Mouse (Mus musculus) CH12.LX (cell line): Measurements from ENCODE around the gene Eif3c. TPM values are rescaled to one million over a fixed set of nuclear protein-coding genes. Genes with fewer than 3 reads are reported as not detected.

Experiments used
- DNase-seq: peaks from one replicate; pipeline ENCODE4 v3.0.0-alpha.2; 2013; ENCODE audit errors: extremely low read depth
- H3K27ac ChIP-seq: 2 replicates; pipeline ENCODE4 v1.5.1; 2012; ENCODE audit warnings: low read depth, mild to moderate bottlenecking, control low read depth, moderate library complexity; ENCODE audit not compliant: insufficient read depth
- H3K27me3 ChIP-seq: replicated peaks from 2 replicates; pipeline ENCODE3; 2012; ENCODE audit warnings: inconsistent platforms
- H3K36me3 ChIP-seq, 2 experiments: replicated peaks in 1 of 2; 2 replicates each; pipeline versions ENCODE3 to v1.6.1; 2012; ENCODE audit warnings: inconsistent platforms in 1 of 2, low read length in 1 of 2, mild to moderate bottlenecking in 1 of 2, mixed read lengths in 1 of 2, moderate library complexity in 1 of 2; ENCODE audit not compliant: control insufficient read depth in 1 of 2, insufficient read depth in 1 of 2
- H3K4me1 ChIP-seq, 2 experiments: 2 replicates each; pipeline ENCODE4 v1.6.1; 2012; ENCODE audit warnings: inconsistent platforms in 1 of 2, moderate library complexity in 1 of 2; ENCODE audit not compliant: insufficient read depth in 2 of 2, control insufficient read depth in 1 of 2
- H3K4me2 ChIP-seq: 2 replicates; pipeline ENCODE4 v1.6.1; 2012; ENCODE audit warnings: low read depth, mild to moderate bottlenecking, control low read depth; ENCODE audit not compliant: poor library complexity, insufficient read depth, severe bottlenecking
- H3K4me3 ChIP-seq, 3 experiments: fragments of 150-350 bp in 1 of 3; sonication (generic) in 1 of 3; replicated peaks in 1 of 3; 2 replicates each; pipeline versions ENCODE3 to v1.5.1; 2011 to 2012; ENCODE audit warnings: low read depth in 2 of 3, low read length in 2 of 3, mild to moderate bottlenecking in 2 of 3, moderate library complexity in 2 of 3, control low read depth in 1 of 3, improper control_type of control experiment in 1 of 3, inconsistent platforms in 1 of 3, mixed read lengths in 1 of 3; ENCODE audit not compliant: poor library complexity in 1 of 3
- H3K79me2 ChIP-seq: replicated peaks from 2 replicates; pipeline ENCODE4 v1.6.1; 2012; ENCODE audit warnings: mild to moderate bottlenecking, moderate library complexity; ENCODE audit not compliant: control insufficient read depth, poor library complexity, insufficient read depth, severe bottlenecking; ENCODE audit errors: extremely low read depth
- H3K9ac ChIP-seq: 2 replicates; pipeline ENCODE4 v1.6.1; 2012; ENCODE audit warnings: low read depth, mild to moderate bottlenecking, control low read depth, moderate library complexity; ENCODE audit not compliant: insufficient read depth
- H3K9me3 ChIP-seq: replicated peaks from 2 replicates; pipeline ENCODE3; 2012; ENCODE audit warnings: low read length, inconsistent platforms, mixed read lengths
- CHD1 ChIP-seq: IDR thresholded peaks from 2 replicates; pipeline ENCODE4 v1.6.1; 2012; ENCODE audit warnings: low read depth, low read length, improper control_type of control experiment, inconsistent platforms
- EP300 ChIP-seq: IDR thresholded peaks from 2 replicates; pipeline ENCODE4 v1.6.1; 2011; ENCODE audit warnings: low read length, improper control_type of control experiment
- IRF4 ChIP-seq: IDR thresholded peaks from 2 replicates; pipeline ENCODE4 v1.6.1; 2014; ENCODE audit warnings: low read depth, mild to moderate bottlenecking, inconsistent platforms, low read length, improper control_type of control experiment
- KAT2A ChIP-seq: IDR thresholded peaks from 2 replicates; pipeline ENCODE4 v1.6.1; 2012; ENCODE audit warnings: low read length, improper control_type of control experiment, inconsistent platforms; ENCODE audit not compliant: insufficient replicate concordance
- MXI1 ChIP-seq: IDR thresholded peaks from 2 replicates; pipeline ENCODE4 v1.6.1; 2011; ENCODE audit warnings: mild to moderate bottlenecking, low read depth, low read length, improper control_type of control experiment
- PAX5 ChIP-seq: IDR thresholded peaks from 2 replicates; pipeline ENCODE4 v1.6.1; 2012; ENCODE audit warnings: low read length, inconsistent platforms, mixed read lengths
- POLR2A ChIP-seq: IDR thresholded peaks from 2 replicates; pipeline ENCODE4 v1.6.1; 2011; ENCODE audit warnings: low read depth, mild to moderate bottlenecking, improper control_type of control experiment, low read length
- RAD21 ChIP-seq: IDR thresholded peaks from 2 replicates; pipeline ENCODE4 v1.6.1; 2011; ENCODE audit warnings: low read depth, mild to moderate bottlenecking, low read length, improper control_type of control experiment, moderate library complexity
- RCOR1 ChIP-seq: conservative IDR thresholded peaks from 2 replicates; pipeline ENCODE4 v1.6.1; 2012; ENCODE audit warnings: low read depth, mild to moderate bottlenecking, inconsistent platforms, low read length, improper control_type of control experiment
- SIN3A ChIP-seq: IDR thresholded peaks from 2 replicates; pipeline ENCODE4 v1.6.1; 2012; ENCODE audit warnings: low read length, improper control_type of control experiment, inconsistent platforms
- SMC3 ChIP-seq: IDR thresholded peaks from 2 replicates; pipeline ENCODE4 v1.6.1; 2011; ENCODE audit warnings: low read depth, low read length, improper control_type of control experiment
- TBP ChIP-seq: conservative IDR thresholded peaks from 2 replicates; pipeline ENCODE4 v1.6.1; 2011; ENCODE audit warnings: low read depth, low read length, improper control_type of control experiment
- dilution Hi-C: fragments of 300-500 bp; cut with MboI; formaldehyde crosslinking; loops from 2 replicates; pipeline ENCODE4 v1.14.3; 2020; ENCODE audit warnings: low sequenced_read_pairs; ENCODE audit not compliant: extremely low pct_unique_long_range_greater_than_20kb, extremely low pct_ligation_motif_present
- in situ Hi-C: fragments of 300-500 bp; cut with MboI; formaldehyde crosslinking; loops from 3 replicates; pipeline ENCODE4 v1.14.3; 2019; ENCODE audit warnings: low sequenced_read_pairs, low pct_ligation_motif_present, low pct_unique_long_range_greater_than_20kb, mixed read lengths
- polyA plus RNA-seq: library from polyadenylated mRNA; unstranded; fragments of >175 nt; gene quantifications from 2 replicates; pipeline ENCODE4 v1.2.1, GENCODE M21; 2012; ENCODE audit warnings: low read depth; ENCODE audit not compliant: insufficient read length
- total RNA-seq, 2 experiments: library from RNA; depleted of rRNA; stranded (reverse); fragments of 300-350 nt in 1 of 2; fragments of >200 nt in 1 of 2; gene quantifications; 2 replicates each; pipeline ENCODE4 v1.2.3; 2012 to 2014

Eif3c gene
- total and polyA plus RNA-seq, 3 experiments: 202 to 348 (median 276) TPM

- no peak overlapping the region for H3K4me2 ChIP-seq
- no peak for TF ChIP-seq PAX5
- TF ChIP-seq, all 38 proteins: peak for 0
- no peak overlapping the region for H3K9ac ChIP-seq
- in situ Hi-C loops (no loop called here), dilution Hi-C loops (no loop called here)
- peaks cover 76 to 83% of the 10 kb centered on the region in 2 experiments for H3K36me3 ChIP-seq
- H3K79me2 ChIP-seq: peaks cover 45% of the 10 kb centered on the region
- H3K27me3 ChIP-seq: no peaks in the 10 kb centered on the region
- H3K9me3 ChIP-seq: no peaks in the 10 kb centered on the region
- H3K27ac ChIP-seq: no peak overlapping the region
- peaks cover 8 to 65% of the 10 kb centered on the region in 2 experiments for H3K4me1 ChIP-seq
- no peak overlapping the region for H3K4me3 ChIP-seq
- no peak for DNase-seq
These were observed 68.2 kb downstream of the Eif3c start for GRCm38 (mm10) chr7:126497966-126498365.

GRCm38 (mm10) chr7:126496475-126496874 lies 69.7 kb downstream of the Eif3c start:
- dilution Hi-C loops (no loop called here), in situ Hi-C loops (no loop called here)
- H3K79me2 ChIP-seq: peaks cover 42% of the 10 kb centered on the region
- no peak overlapping the region for H3K9ac ChIP-seq
- H3K4me1 ChIP-seq: peaks cover 13 to 76% of the 10 kb centered on the region in 2 experiments
- H3K9me3 ChIP-seq: no peaks in the 10 kb centered on the region
- H3K36me3 ChIP-seq: peaks cover 87 to 97% of the 10 kb centered on the region in 2 experiments
- H3K4me2 ChIP-seq: no peak overlapping the region
- TF ChIP-seq SMC3 (no peak), POLR2A (no peak), TBP (no peak), PAX5 (no peak), IRF4 (no peak), RAD21 (no peak), CHD1 (no peak), EP300 (no peak), KAT2A (no peak), RCOR1 (no peak), MXI1 (no peak), SIN3A (no peak)
- no peak overlapping the region for H3K27ac ChIP-seq
- no peak for DNase-seq
- H3K4me3 ChIP-seq: no peak overlapping the region
- H3K27me3 ChIP-seq: no peaks in the 10 kb centered on the region

Other genes with a start within 250 kb of the Eif3c start
Only the 20 nearest of the 24 such genes appear.
- gene Lat, start 196.8 kb downstream of the Eif3c start, total RNA-seq (2012; rRNA removed): 0.42 TPM in 2 replicates
- 0.55 TPM in 1 of 2 replicates, not detected in the other for gene Lat, start 196.8 kb downstream of the Eif3c start, total RNA-seq (2014; rRNA removed)
- gene Lat, start 196.8 kb downstream of the Eif3c start, polyA plus RNA-seq: 1.1 and 1.2 TPM in 2 replicates
- gene Spns1, start 189.0 kb downstream of the Eif3c start, total RNA-seq (2012; rRNA removed): 38.4 and 42.6 TPM in 2 replicates
- 36.4 and 45.3 TPM in 2 replicates for gene Spns1, start 189.0 kb downstream of the Eif3c start, total RNA-seq (2014; rRNA removed)
- gene Spns1, start 189.0 kb downstream of the Eif3c start, polyA plus RNA-seq: 37.8 and 61.7 TPM in 2 replicates
- 7.8 and 8.8 TPM in 2 replicates for gene Nfatc2ip, start 169.7 kb downstream of the Eif3c start, total RNA-seq (2012; rRNA removed)
- gene Nfatc2ip, start 169.7 kb downstream of the Eif3c start, total RNA-seq (2014; rRNA removed): 15.0 and 16.8 TPM in 2 replicates
- gene Nfatc2ip, start 169.7 kb downstream of the Eif3c start, polyA plus RNA-seq: 13.0 and 13.9 TPM in 2 replicates
- gene Cd19, start 151.5 kb downstream of the Eif3c start, total RNA-seq (2012; rRNA removed): 132 and 143 TPM in 2 replicates
- gene Cd19, start 151.5 kb downstream of the Eif3c start, total RNA-seq (2014; rRNA removed): 139 and 141 TPM in 2 replicates
- 199 and 234 TPM in 2 replicates for gene Cd19, start 151.5 kb downstream of the Eif3c start, polyA plus RNA-seq
- gene Rabep2, start 137.7 kb downstream of the Eif3c start, total RNA-seq (2012; rRNA removed): 38.5 and 40.3 TPM in 2 replicates
- 35.7 and 42.6 TPM in 2 replicates for gene Rabep2, start 137.7 kb downstream of the Eif3c start, total RNA-seq (2014; rRNA removed)
- gene Rabep2, start 137.7 kb downstream of the Eif3c start, polyA plus RNA-seq: 33.7 and 36.6 TPM in 2 replicates
- 0.25 and 0.38 TPM in 2 replicates for gene Atp2a1, start 103.3 kb downstream of the Eif3c start, total RNA-seq (2012; rRNA removed)
- gene Atp2a1, start 103.3 kb downstream of the Eif3c start, total RNA-seq (2014; rRNA removed): not detected in 2 replicates
- 0.74 and 0.75 TPM in 2 replicates for gene Atp2a1, start 103.3 kb downstream of the Eif3c start, polyA plus RNA-seq
- gene Sh2b1, start 91.0 kb downstream of the Eif3c start, total RNA-seq (2012; rRNA removed): 11.8 and 13.4 TPM in 2 replicates
- 5.2 and 5.5 TPM in 2 replicates for gene Sh2b1, start 91.0 kb downstream of the Eif3c start, total RNA-seq (2014; rRNA removed)
- gene Sh2b1, start 91.0 kb downstream of the Eif3c start, polyA plus RNA-seq: 31.3 and 34.1 TPM in 2 replicates
- 156 and 183 TPM in 2 replicates for gene Tufm, start 79.0 kb downstream of the Eif3c start, total RNA-seq (2012; rRNA removed)
- gene Tufm, start 79.0 kb downstream of the Eif3c start, total RNA-seq (2014; rRNA removed): 115 and 123 TPM in 2 replicates
- gene Tufm, start 79.0 kb downstream of the Eif3c start, polyA plus RNA-seq: 219 and 224 TPM in 2 replicates
- gene Atxn2l, start 63.0 kb downstream of the Eif3c start, total RNA-seq (2012; rRNA removed): 42.4 and 64.2 TPM in 2 replicates
- gene Atxn2l, start 63.0 kb downstream of the Eif3c start, total RNA-seq (2014; rRNA removed): 16.5 and 18.8 TPM in 2 replicates
- 104 and 122 TPM in 2 replicates for gene Atxn2l, start 63.0 kb downstream of the Eif3c start, polyA plus RNA-seq
- 1.3 and 1.8 TPM in 2 replicates for gene Apobr, start 18.5 kb upstream of the Eif3c start, total RNA-seq (2012; rRNA removed)
- gene Apobr, start 18.5 kb upstream of the Eif3c start, total RNA-seq (2014; rRNA removed): 1.5 and 1.6 TPM in 2 replicates
- gene Apobr, start 18.5 kb upstream of the Eif3c start, polyA plus RNA-seq: 9.7 and 10.1 TPM in 2 replicates
- gene Cln3, start 19.4 kb upstream of the Eif3c start, total RNA-seq (2012; rRNA removed): 20.7 and 21.9 TPM in 2 replicates
- 19.1 and 19.2 TPM in 2 replicates for gene Cln3, start 19.4 kb upstream of the Eif3c start, total RNA-seq (2014; rRNA removed)
- gene Cln3, start 19.4 kb upstream of the Eif3c start, polyA plus RNA-seq: 46.2 and 47.2 TPM in 2 replicates
- gene Il27, start 28.5 kb upstream of the Eif3c start, total RNA-seq (2012; rRNA removed): not detected in 2 replicates
- gene Il27, start 28.5 kb upstream of the Eif3c start, total RNA-seq (2014; rRNA removed): not detected in 2 replicates
- gene Il27, start 28.5 kb upstream of the Eif3c start, polyA plus RNA-seq: 0.31 TPM in 1 of 2 replicates, not detected in the other
- gene Nupr1, start 64.5 kb upstream of the Eif3c start, total RNA-seq (2012; rRNA removed): 4.9 and 13.9 TPM in 2 replicates
- gene Nupr1, start 64.5 kb upstream of the Eif3c start, total RNA-seq (2014; rRNA removed): 5.5 and 6.4 TPM in 2 replicates
- gene Nupr1, start 64.5 kb upstream of the Eif3c start, polyA plus RNA-seq: 12.5 and 13.5 TPM in 2 replicates
- gene Sgf29, start 82.9 kb upstream of the Eif3c start, total RNA-seq (2012; rRNA removed): 45.9 and 55.6 TPM in 2 replicates
- 20.5 and 31.7 TPM in 2 replicates for gene Sgf29, start 82.9 kb upstream of the Eif3c start, total RNA-seq (2014; rRNA removed)
- 70.0 and 71.7 TPM in 2 replicates for gene Sgf29, start 82.9 kb upstream of the Eif3c start, polyA plus RNA-seq
- gene Sult1a1, start 110.0 kb upstream of the Eif3c start, total RNA-seq (2012; rRNA removed): 0.17 and 0.34 TPM in 2 replicates
- 0.80 and 0.87 TPM in 2 replicates for gene Sult1a1, start 110.0 kb upstream of the Eif3c start, total RNA-seq (2014; rRNA removed)
- 0.87 and 1.4 TPM in 2 replicates for gene Sult1a1, start 110.0 kb upstream of the Eif3c start, polyA plus RNA-seq
- gene Bola2, start 129.0 kb upstream of the Eif3c start, total RNA-seq (2012; rRNA removed): 136 and 155 TPM in 2 replicates
- 60.4 and 72.8 TPM in 2 replicates for gene Bola2, start 129.0 kb upstream of the Eif3c start, total RNA-seq (2014; rRNA removed)
- gene Bola2, start 129.0 kb upstream of the Eif3c start, polyA plus RNA-seq: 341 and 353 TPM in 2 replicates
- 5.0 and 5.6 TPM in 2 replicates for gene Slx1b, start 129.4 kb upstream of the Eif3c start, total RNA-seq (2012; rRNA removed)
- 4.4 and 4.7 TPM in 2 replicates for gene Slx1b, start 129.4 kb upstream of the Eif3c start, total RNA-seq (2014; rRNA removed)
- gene Slx1b, start 129.4 kb upstream of the Eif3c start, polyA plus RNA-seq: 5.6 and 8.3 TPM in 2 replicates
- 287 and 312 TPM in 2 replicates for gene Coro1a, start 141.4 kb upstream of the Eif3c start, total RNA-seq (2012; rRNA removed)
- 349 and 371 TPM in 2 replicates for gene Coro1a, start 141.4 kb upstream of the Eif3c start, total RNA-seq (2014; rRNA removed)
- gene Coro1a, start 141.4 kb upstream of the Eif3c start, polyA plus RNA-seq: 203 and 228 TPM in 2 replicates
- 13.2 and 25.3 TPM in 2 replicates for gene Mapk3, start 193.2 kb upstream of the Eif3c start, total RNA-seq (2012; rRNA removed)
- gene Mapk3, start 193.2 kb upstream of the Eif3c start, total RNA-seq (2014; rRNA removed): 20.3 and 22.4 TPM in 2 replicates
- 38.9 and 48.5 TPM in 2 replicates for gene Mapk3, start 193.2 kb upstream of the Eif3c start, polyA plus RNA-seq
- 1.0 and 1.5 TPM in 2 replicates for gene Gdpd3, start 199.9 kb upstream of the Eif3c start, total RNA-seq (2012; rRNA removed)
- gene Gdpd3, start 199.9 kb upstream of the Eif3c start, total RNA-seq (2014; rRNA removed): 0.63 and 1.3 TPM in 2 replicates
- 1.6 and 2.2 TPM in 2 replicates for gene Gdpd3, start 199.9 kb upstream of the Eif3c start, polyA plus RNA-seq